Mouse (Mus musculus) neural tube, embryonic 11.5 days (tissue): ENCODE results near the gene Tbc1d15. TPM values are rescaled to one million over a fixed set of nuclear protein-coding genes. Genes with fewer than 3 reads are reported as not detected.

Experiments used
- ATAC-seq: fragments of 200-750 bp; cut with Nextera tagmentation; 2 replicates; pipeline ENCODE4 v1.8.0; 2017; ENCODE audit warnings: moderate number of reproducible peaks, mild to moderate bottlenecking, moderate TSS enrichment, moderate library complexity; ENCODE audit not compliant: insufficient read depth, low FRiP score, low TSS enrichment
- DNase-seq: peaks from one replicate; pipeline ENCODE4 v3.0.0-alpha.2; 2015; ENCODE audit warnings: low spot score
- H3K27ac ChIP-seq: fragments of 300-500 bp; sonication (generic); 2 replicates; pipeline ENCODE4 v1.5.1; 2014; ENCODE audit warnings: low read depth, mild to moderate bottlenecking, low read length
- H3K27me3 ChIP-seq: fragments of 300-500 bp; sonication (generic); 2 replicates; pipeline ENCODE4 v1.6.1; 2014; ENCODE audit warnings: mild to moderate bottlenecking, low read length, mixed read lengths; ENCODE audit not compliant: control insufficient read depth, insufficient read depth
- H3K36me3 ChIP-seq: fragments of 300-500 bp; sonication (generic); 2 replicates; pipeline ENCODE4 v1.6.1; 2014; ENCODE audit warnings: mild to moderate bottlenecking, low read length, moderate library complexity, mixed read lengths; ENCODE audit not compliant: control insufficient read depth, insufficient read depth
- H3K4me1 ChIP-seq: fragments of 300-500 bp; sonication (generic); 2 replicates; pipeline ENCODE4 v1.6.1; 2014; ENCODE audit warnings: low read length, mixed read lengths; ENCODE audit not compliant: control insufficient read depth, insufficient read depth
- H3K4me2 ChIP-seq: fragments of 300-500 bp; sonication (generic); 2 replicates; pipeline ENCODE4 v1.6.1; 2014; ENCODE audit warnings: low read depth, mild to moderate bottlenecking, moderate library complexity
- H3K4me3 ChIP-seq: fragments of 300-500 bp; sonication (generic); 2 replicates; pipeline ENCODE4 v1.5.1; 2014; ENCODE audit warnings: low read depth, low read length
- H3K9ac ChIP-seq: fragments of 300-500 bp; sonication (generic); 2 replicates; pipeline ENCODE4 v1.6.1; 2014; ENCODE audit warnings: mild to moderate bottlenecking, low read length
- H3K9me3 ChIP-seq: fragments of 300-500 bp; sonication (generic); 2 replicates; pipeline ENCODE4 v1.6.1; 2016; ENCODE audit warnings: low read length; ENCODE audit not compliant: control insufficient read depth
- WGBS: fragments of 180-500 bp; shearing (Covaris S2); extraction: QIAGEN DNeasy Blood & Tissue Kit; methylation state at CpG from one replicate; pipeline ENCODE4 v1.1.7; 2014; 5-methylcytosine and 5-hydroxymethylcytosine counted together
- polyA plus RNA-seq: library from polyadenylated mRNA; unstranded; fragments of >200 nt; fragmentation: Nextera tagmentation; extraction: Ambion mirVana; gene quantifications from 2 replicates; pipeline ENCODE4 v1.2.1, GENCODE M21; 2014

The Tbc1d15 gene
- polyA plus RNA-seq, 1 experiment from 2014 or later, result 56.0 TPM

GRCm38 (mm10) chr10:115232513-115232912 is 18.8 kb downstream of the Tbc1d15 start:
- Histone ChIP-seq H3K4me2 (no peak overlapping the region), H3K4me1 (no peaks in the 10 kb centered on the region), H3K27me3 (no peaks in the 10 kb centered on the region), H3K9me3 (no peaks in the 10 kb centered on the region), H3K4me3 (no peak overlapping the region), H3K36me3 (no peaks in the 10 kb centered on the region; the same call in 1 of the 2 replicates), H3K9ac (no peak overlapping the region), H3K27ac (no peak overlapping the region)
- 96% methylated on average over 3 of the region's 3 CpGs for WGBS
- DNase-seq (no peak), ATAC-seq (no peak)

- no peak overlapping the region for H3K4me3 ChIP-seq
- no peaks in the 10 kb centered on the region for H3K4me1 ChIP-seq
- no peak overlapping the region for H3K4me2 ChIP-seq
- 92% methylated on average over 9 of the region's 9 CpGs for WGBS
- ATAC-seq (no peak), DNase-seq (no peak)
- no peak overlapping the region for H3K27ac ChIP-seq
- H3K9ac ChIP-seq, result no peak overlapping the region
- no peaks in the 10 kb centered on the region for H3K27me3 ChIP-seq
- H3K9me3 ChIP-seq, result no peaks in the 10 kb centered on the region
- H3K36me3 ChIP-seq, result no peaks in the 10 kb centered on the region; the same call in 1 of the 2 replicates
Measured at GRCm38 (mm10) chr10:115229023-115229422, 22.2 kb downstream of the Tbc1d15 start.

- Histone ChIP-seq H3K9ac (no peak overlapping the region), H3K27ac (no peak overlapping the region), H3K36me3 (no peaks in the 10 kb centered on the region), H3K4me3 (no peak overlapping the region), H3K4me2 (no peak overlapping the region), H3K27me3 (no peaks in the 10 kb centered on the region), H3K9me3 (no peaks in the 10 kb centered on the region), H3K4me1 (no peaks in the 10 kb centered on the region)
- DNase-seq (no peak), ATAC-seq (no peak)
- WGBS, result 90% methylated on average over 7 of the region's 7 CpGs
Measured at GRCm38 (mm10) chr10:115226586-115226985, 24.7 kb downstream of the Tbc1d15 start.

GRCm38 (mm10) chr10:115223845-115224244 is 27.4 kb downstream of the Tbc1d15 start:
- H3K9ac ChIP-seq, result no peak overlapping the region
- DNase-seq (no peak), ATAC-seq (no peak)
- no peak overlapping the region for H3K4me3 ChIP-seq
- no peaks in the 10 kb centered on the region for H3K27me3 ChIP-seq
- no peaks in the 10 kb centered on the region for H3K9me3 ChIP-seq
- H3K27ac ChIP-seq, result no peak overlapping the region
- WGBS, result 88% methylated on average over 3 of the region's 3 CpGs
- no peak overlapping the region for H3K4me2 ChIP-seq
- no peaks in the 10 kb centered on the region for H3K4me1 ChIP-seq
- H3K36me3 ChIP-seq, result no peaks in the 10 kb centered on the region

- 0 out of 2 replicates have a peak, but pooled peaks cover 2% of the 10 kb centered on the region for H3K36me3 ChIP-seq
Measured at GRCm38 (mm10) chr10:115212916-115213580, 38.2 kb downstream of the Tbc1d15 start.

GRCm38 (mm10) chr10:115205825-115206224 is 45.4 kb downstream of the Tbc1d15 start:
- no peaks in the 10 kb centered on the region for H3K36me3 ChIP-seq
- H3K4me1 ChIP-seq, result no peaks in the 10 kb centered on the region
- WGBS, result 89% methylated on average over 3 of the region's 3 CpGs

More at GRCm38 (mm10) chr10:115212916-115213580, 38.2 kb downstream of the Tbc1d15 start:
- DNase-seq, result no peak
- Histone ChIP-seq H3K27ac (no peak overlapping the region), H3K4me2 (no peak overlapping the region), H3K9me3 (no peaks in the 10 kb centered on the region), H3K27me3 (no peaks in the 10 kb centered on the region), H3K9ac (no peak overlapping the region), H3K4me1 (no peaks in the 10 kb centered on the region), H3K4me3 (no peak overlapping the region)
- no peak for ATAC-seq
- 96% methylated on average over 11 of the region's 11 CpGs for WGBS

GRCm38 (mm10) chr10:115205284-115205683 is 46.0 kb downstream of the Tbc1d15 start:
- Histone ChIP-seq H3K27ac (no peak overlapping the region), H3K4me2 (no peak overlapping the region), H3K4me3 (no peak overlapping the region), H3K4me1 (no peaks in the 10 kb centered on the region), H3K36me3 (no peaks in the 10 kb centered on the region), H3K27me3 (no peaks in the 10 kb centered on the region), H3K9me3 (no peaks in the 10 kb centered on the region), H3K9ac (no peak overlapping the region)
- whole genome bisulfite sequencing, result 93% methylated on average over 1 of the region's 1 CpGs
- no peak for ATAC-seq
- DNase-seq, result no peak

More at GRCm38 (mm10) chr10:115205825-115206224, 45.4 kb downstream of the Tbc1d15 start:
- H3K27me3 ChIP-seq, result no peaks in the 10 kb centered on the region
- no peak overlapping the region for H3K4me2 ChIP-seq
- ATAC-seq (no peak), DNase-seq (no peak)
- no peak overlapping the region for H3K27ac ChIP-seq
- no peaks in the 10 kb centered on the region for H3K9me3 ChIP-seq
- H3K9ac ChIP-seq, result no peak overlapping the region
- H3K4me3 ChIP-seq, result no peak overlapping the region

GRCm38 (mm10) chr10:115191214-115191613 is 60.1 kb downstream of the Tbc1d15 start:
- 84% methylated on average over 7 of the region's 7 CpGs for WGBS
- no peak for DNase-seq

GRCm38 (mm10) chr10:115187390-115187789 is 63.9 kb downstream of the Tbc1d15 start:
- no peak overlapping the region for H3K4me3 ChIP-seq
- no peaks in the 10 kb centered on the region for H3K4me1 ChIP-seq
- DNase-seq (no peak), ATAC-seq (no peak)
- WGBS, result 94% methylated on average over 1 of the region's 1 CpGs
- H3K4me2 ChIP-seq, result no peak overlapping the region
- no peaks in the 10 kb centered on the region for H3K36me3 ChIP-seq
- no peak overlapping the region for H3K27ac ChIP-seq
- no peaks in the 10 kb centered on the region for H3K9me3 ChIP-seq
- H3K27me3 ChIP-seq, result no peaks in the 10 kb centered on the region
- no peak overlapping the region for H3K9ac ChIP-seq

More at GRCm38 (mm10) chr10:115191214-115191613, 60.1 kb downstream of the Tbc1d15 start:
- Histone ChIP-seq H3K4me2 (no peak overlapping the region), H3K27ac (no peak overlapping the region), H3K9me3 (no peaks in the 10 kb centered on the region), H3K9ac (no peak overlapping the region), H3K4me1 (no peaks in the 10 kb centered on the region), H3K4me3 (no peak overlapping the region), H3K27me3 (no peaks in the 10 kb centered on the region), H3K36me3 (no peaks in the 10 kb centered on the region)
- no peak for ATAC-seq
